Mouse (Mus musculus): ENCODE measurements at regions not wholly inside any gene's neighbourhood (a gene's known extent, or its start where the extent isn't known, plus 50 kb on each side); places are given as distances from the start of the nearest gene placed in this dataset.

GRCm38 (mm10) chr3:143054858-143055257 lies 173.1 kb upstream of the Pkn2 start:
- ATAC-seq (replicated peaks in 1 of 2; ENCODE audit: insufficient read depth in 1 of 2, low FRiP score in 2 of 2, low TSS enrichment in 1 of 2, low read depth in 1 of 2, poor library complexity in 2 of 2, severe bottlenecking in 2 of 2): no peak

GRCm38 (mm10) chr3:143053286-143053993 lies 171.6 kb upstream of the Pkn2 start:
- no peak for ATAC-seq (replicated peaks in 1 of 2; ENCODE audit: insufficient read depth in 1 of 2, low FRiP score in 2 of 2, low TSS enrichment in 1 of 2, low read depth in 1 of 2, poor library complexity in 2 of 2, severe bottlenecking in 2 of 2)

GRCm38 (mm10) chr3:143040666-143041065 lies 158.9 kb upstream of the Pkn2 start:
- ATAC-seq (replicated peaks in 1 of 2; ENCODE audit: insufficient read depth in 1 of 2, low FRiP score in 2 of 2, low TSS enrichment in 1 of 2, low read depth in 1 of 2, poor library complexity in 2 of 2, severe bottlenecking in 2 of 2): no peak

DNA sequence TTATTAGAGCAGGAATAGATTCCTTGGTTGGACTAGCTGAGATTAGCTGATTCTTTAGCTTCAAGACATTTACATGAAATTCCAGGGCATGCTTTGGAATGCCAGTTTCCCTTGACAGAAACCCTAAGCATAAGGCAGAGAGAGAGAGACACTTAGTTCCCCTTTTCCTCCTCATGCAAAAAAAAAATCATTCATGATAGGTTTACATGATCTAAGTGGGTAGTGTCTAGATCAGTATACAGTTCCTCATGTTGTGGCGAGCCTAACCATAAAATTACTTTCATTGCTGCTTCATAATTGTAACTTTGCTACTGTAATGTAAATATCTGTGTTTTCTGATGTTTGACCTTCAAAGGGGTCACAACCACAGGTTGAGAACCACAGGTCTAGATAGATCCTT lies 154.3 kb upstream of the Pkn2 start:
- ATAC-seq (replicated peaks in 1 of 2; ENCODE audit: insufficient read depth in 1 of 2, low FRiP score in 2 of 2, low TSS enrichment in 1 of 2, low read depth in 1 of 2, poor library complexity in 2 of 2, severe bottlenecking in 2 of 2): peak; percentile 75 to 79

GRCm38 (mm10) chr3:143034588-143034987 lies 152.8 kb upstream of the Pkn2 start:
- ATAC-seq (replicated peaks in 1 of 2; ENCODE audit: insufficient read depth in 1 of 2, low FRiP score in 2 of 2, low TSS enrichment in 1 of 2, low read depth in 1 of 2, poor library complexity in 2 of 2, severe bottlenecking in 2 of 2): no peak

GRCm38 (mm10) chr3:143022486-143022885 lies 140.7 kb upstream of the Pkn2 start:
- ATAC-seq (replicated peaks in 1 of 2; ENCODE audit: insufficient read depth in 1 of 2, low FRiP score in 2 of 2, low TSS enrichment in 1 of 2, low read depth in 1 of 2, poor library complexity in 2 of 2, severe bottlenecking in 2 of 2): no peak

DNA sequence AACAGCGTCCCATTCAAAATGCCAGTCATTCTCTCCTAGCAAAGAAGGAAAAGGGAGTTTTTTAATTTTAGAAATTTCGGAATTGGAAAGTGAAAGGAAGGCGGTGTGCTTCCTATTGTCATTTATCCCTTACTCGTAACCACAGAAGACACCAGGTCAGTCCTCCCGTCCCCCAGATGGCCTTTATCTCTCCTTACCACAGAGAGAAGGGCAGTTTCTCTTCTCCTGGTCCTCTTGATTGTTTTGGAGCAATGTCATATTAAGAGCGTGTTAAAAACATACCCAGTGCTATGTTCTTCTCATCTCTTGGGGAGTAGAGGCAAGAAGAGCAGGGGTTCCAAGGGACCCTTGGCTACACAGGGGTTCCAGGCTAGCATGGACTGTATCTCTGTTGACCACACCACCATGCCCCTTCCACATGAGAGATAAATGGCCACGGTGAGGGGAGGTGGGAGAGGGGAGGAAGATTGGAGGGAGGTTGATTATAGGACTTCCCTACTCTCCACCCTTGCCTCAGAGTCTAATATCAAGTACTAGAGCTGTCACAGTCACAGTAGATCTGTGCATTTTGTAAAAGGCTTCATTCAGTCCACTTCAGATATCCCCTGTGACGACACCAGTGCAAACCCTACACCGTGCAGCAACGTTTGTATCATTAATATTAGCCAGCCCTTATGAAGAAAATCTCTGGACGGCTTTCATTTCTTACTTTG lies 139.5 kb upstream of the Pkn2 start:
- peak in 1 of 2 experiments; percentile 19; a peak in 1 of 4 replicates for ATAC-seq (replicated peaks in 1 of 2; ENCODE audit: insufficient read depth in 1 of 2, low FRiP score in 2 of 2, low TSS enrichment in 1 of 2, low read depth in 1 of 2, poor library complexity in 2 of 2, severe bottlenecking in 2 of 2)

- no peak for ATAC-seq (replicated peaks in 1 of 2; ENCODE audit: insufficient read depth in 1 of 2, low FRiP score in 2 of 2, low TSS enrichment in 1 of 2, low read depth in 1 of 2, poor library complexity in 2 of 2, severe bottlenecking in 2 of 2)
Measured at GRCm38 (mm10) chr3:143017480-143017879, 135.7 kb upstream of the Pkn2 start.

GRCm38 (mm10) chr3:143016758-143017157 lies 135.0 kb upstream of the Pkn2 start:
- peak; percentile 53 to 71 for ATAC-seq (replicated peaks in 1 of 2; ENCODE audit: insufficient read depth in 1 of 2, low FRiP score in 2 of 2, low TSS enrichment in 1 of 2, low read depth in 1 of 2, poor library complexity in 2 of 2, severe bottlenecking in 2 of 2)

- peak; percentile 65 to 66 for ATAC-seq (replicated peaks in 1 of 2; ENCODE audit: insufficient read depth in 1 of 2, low FRiP score in 2 of 2, low TSS enrichment in 1 of 2, low read depth in 1 of 2, poor library complexity in 2 of 2, severe bottlenecking in 2 of 2)
Measured at GRCm38 (mm10) chr3:143014421-143014820, 132.6 kb upstream of the Pkn2 start.

- no peak for ATAC-seq (replicated peaks in 1 of 2; ENCODE audit: insufficient read depth in 1 of 2, low FRiP score in 2 of 2, low TSS enrichment in 1 of 2, low read depth in 1 of 2, poor library complexity in 2 of 2, severe bottlenecking in 2 of 2)
Measured at GRCm38 (mm10) chr3:143007047-143007446, 125.2 kb upstream of the Pkn2 start.

GRCm38 (mm10) chr3:143001952-143002351 lies 120.1 kb upstream of the Pkn2 start:
- no peak for ATAC-seq (replicated peaks in 1 of 2; ENCODE audit: insufficient read depth in 1 of 2, low FRiP score in 2 of 2, low TSS enrichment in 1 of 2, low read depth in 1 of 2, poor library complexity in 2 of 2, severe bottlenecking in 2 of 2)

GRCm38 (mm10) chr3:142995981-142996743 lies 114.4 kb upstream of the Pkn2 start:
- ATAC-seq (replicated peaks in 1 of 2; ENCODE audit: insufficient read depth in 1 of 2, low FRiP score in 2 of 2, low TSS enrichment in 1 of 2, low read depth in 1 of 2, poor library complexity in 2 of 2, severe bottlenecking in 2 of 2): peak; percentile 76 to 80

DNA sequence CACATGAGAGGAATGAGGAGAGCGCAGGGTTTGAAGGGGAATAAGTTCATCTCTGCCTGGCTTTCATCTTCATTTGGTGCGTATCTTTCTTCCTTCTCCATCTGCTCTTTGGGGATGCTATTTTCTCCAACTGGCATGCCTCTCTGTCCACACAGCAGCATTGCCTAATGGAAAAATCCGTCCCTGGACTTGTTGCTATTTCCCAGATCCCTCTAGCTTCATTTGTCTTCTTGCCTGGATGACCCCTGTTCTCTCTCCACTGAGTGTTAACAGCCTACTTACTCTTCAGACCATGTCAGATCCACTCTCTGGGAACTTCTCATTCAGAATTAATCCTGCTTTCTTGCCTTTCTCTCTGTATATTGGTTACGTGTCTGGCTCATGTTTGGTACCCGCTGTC lies 102.7 kb upstream of the Pkn2 start:
- no peak for ATAC-seq (replicated peaks in 1 of 2; ENCODE audit: insufficient read depth in 1 of 2, low FRiP score in 2 of 2, low TSS enrichment in 1 of 2, low read depth in 1 of 2, poor library complexity in 2 of 2, severe bottlenecking in 2 of 2)

DNA sequence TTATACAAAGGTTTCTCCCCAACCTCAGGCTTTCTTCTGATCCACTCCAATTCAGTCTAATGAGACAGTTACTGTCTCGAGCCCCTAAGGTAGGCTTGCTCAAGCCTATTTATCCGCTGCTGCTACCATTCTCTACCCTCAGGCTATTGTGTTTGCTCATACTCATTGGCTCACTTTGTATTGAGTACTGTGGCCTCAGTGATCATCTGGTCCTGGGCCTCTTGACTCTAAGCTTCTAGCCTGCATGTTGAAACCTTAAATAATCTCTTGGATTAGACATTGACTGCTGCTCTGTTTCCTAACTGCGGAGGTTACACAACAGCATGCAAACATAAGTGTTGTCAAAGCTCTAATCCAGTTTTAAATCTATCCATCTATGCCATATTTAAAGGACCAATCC lies 99.4 kb upstream of the Pkn2 start:
- ATAC-seq (replicated peaks in 1 of 2; ENCODE audit: insufficient read depth in 1 of 2, low FRiP score in 2 of 2, low TSS enrichment in 1 of 2, low read depth in 1 of 2, poor library complexity in 2 of 2, severe bottlenecking in 2 of 2): no peak

DNA sequence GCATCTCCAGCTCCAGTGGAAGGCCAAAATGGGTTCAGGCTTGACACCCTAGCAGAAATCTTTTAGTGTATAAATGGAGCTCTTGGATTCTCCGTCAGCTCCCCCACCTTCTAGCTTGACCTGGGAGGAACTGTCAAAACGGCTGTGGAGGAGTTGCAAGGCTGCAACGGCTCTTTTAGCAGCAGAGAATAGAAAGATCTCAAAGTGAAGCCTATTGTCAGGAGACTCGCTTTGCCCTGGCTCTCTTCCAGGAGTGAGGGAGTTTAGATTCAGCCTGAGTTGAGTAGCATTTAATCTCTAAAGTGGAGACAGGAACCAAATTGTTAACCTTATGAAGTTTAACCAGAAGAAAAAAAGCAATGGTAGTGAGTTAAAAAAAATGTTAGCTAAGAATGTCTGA lies 97.4 kb upstream of the Pkn2 start:
- ATAC-seq (replicated peaks in 1 of 2; ENCODE audit: insufficient read depth in 1 of 2, low FRiP score in 2 of 2, low TSS enrichment in 1 of 2, low read depth in 1 of 2, poor library complexity in 2 of 2, severe bottlenecking in 2 of 2): no peak

DNA sequence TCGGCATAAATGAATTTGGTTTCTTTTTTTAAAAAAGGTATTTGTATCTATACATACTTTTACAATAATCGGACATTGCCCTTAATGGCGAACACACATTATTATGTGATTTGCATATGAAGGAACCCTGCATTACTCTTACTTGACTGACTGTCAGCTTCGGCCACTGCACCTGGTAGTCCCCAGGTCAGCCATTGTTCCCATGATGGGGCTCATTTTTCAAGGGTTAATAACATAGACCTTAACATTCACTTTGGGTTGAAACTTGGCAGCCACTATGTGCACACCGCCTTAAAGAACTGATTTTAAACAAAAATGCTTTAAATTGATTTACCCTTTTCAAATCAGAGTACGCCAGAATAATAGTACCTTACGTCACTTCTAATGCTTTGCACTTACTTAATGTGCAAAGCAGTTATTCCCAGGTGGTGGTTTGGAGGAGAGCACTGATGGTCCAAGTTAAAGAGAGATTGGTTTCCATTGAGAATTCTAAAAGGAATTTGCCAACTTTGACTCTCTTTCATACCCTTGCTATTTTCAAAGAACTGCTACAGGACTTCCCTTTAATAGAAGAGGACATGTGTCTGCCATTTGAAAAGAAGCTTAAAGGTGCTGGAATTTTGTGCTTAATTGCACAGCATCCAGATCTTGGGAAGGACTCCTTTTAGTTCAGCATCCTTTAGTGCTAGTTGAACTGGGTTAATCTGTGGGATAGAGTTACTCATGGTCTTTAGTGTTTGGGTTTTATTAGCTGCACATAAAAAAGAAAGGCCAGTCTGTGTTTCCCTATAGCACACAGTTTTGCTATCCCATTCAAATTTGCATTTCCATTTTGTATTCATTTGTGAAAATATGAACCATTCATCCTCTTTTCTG lies 95.0 kb upstream of the Pkn2 start:
- ATAC-seq (replicated peaks in 1 of 2; ENCODE audit: insufficient read depth in 1 of 2, low FRiP score in 2 of 2, low TSS enrichment in 1 of 2, low read depth in 1 of 2, poor library complexity in 2 of 2, severe bottlenecking in 2 of 2): no peak

All from hematopoietic stem cell, adult 5-6 weeks (primary cell).